Mouse (Mus musculus): Measurements from ENCODE around the gene Spert. TPM values are rescaled to one million over a fixed set of nuclear protein-coding genes. Genes with fewer than 3 reads are reported as not detected.

Spert gene
- total and polyA plus RNA-seq, 2 experiments = not detected

- peak; percentile 5 for DNase-seq (ENCODE audit: extremely low read depth, low read depth, low spot score)
- no peak overlapping the region for H3K4me3 ChIP-seq (ENCODE audit: insufficient read depth, low read depth, low read length)
- 73% methylated on average over 12 of the region's 12 CpGs for WGBS
- H3K9ac ChIP-seq (ENCODE audit: low read depth, low read length) = no peak overlapping the region
- H3K4me1 ChIP-seq (ENCODE audit: control insufficient read depth, insufficient read depth, low read length) = no peaks in the 10 kb centered on the region
- no peaks in the 10 kb centered on the region for H3K36me3 ChIP-seq (ENCODE audit: control insufficient read depth, insufficient read depth, low read length)
- no peak for TF ChIP-seq CTCF (IDR thresholded peaks at IDR 0.05; ENCODE audit: low read depth, low read length)
- TF ChIP-seq POLR2A (IDR thresholded peaks at IDR 0.05; ENCODE audit: extremely low read depth, insufficient read depth, low read length) = no peak
- H3K27ac ChIP-seq (replicated peaks; ENCODE audit: insufficient read depth, low read depth, low read length) = no peak overlapping the region
- no peaks in the 10 kb centered on the region for H3K79me2 ChIP-seq (ENCODE audit: control insufficient read depth, insufficient read depth, low read length)
- no peaks in the 10 kb centered on the region for H3K27me3 ChIP-seq (ENCODE audit: control insufficient read depth, insufficient read depth, low read length)
Observed at GRCm38 (mm10) chr14:75635350-75635749, 42.4 kb upstream of the Spert start.

GRCm38 (mm10) chr14:75628870-75629269 is 36.0 kb upstream of the Spert start:
- Histone ChIP-seq H3K4me3 (ENCODE audit: insufficient read depth, low read depth, low read length) (no peak overlapping the region), H3K36me3 (ENCODE audit: control insufficient read depth, insufficient read depth, low read length) (no peaks in the 10 kb centered on the region), H3K27ac (replicated peaks; ENCODE audit: insufficient read depth, low read depth, low read length) (no peak overlapping the region), H3K4me1 (ENCODE audit: control insufficient read depth, insufficient read depth, low read length) (no peaks in the 10 kb centered on the region), H3K79me2 (ENCODE audit: control insufficient read depth, insufficient read depth, low read length) (no peaks in the 10 kb centered on the region), H3K9ac (ENCODE audit: low read depth, low read length) (no peak overlapping the region), H3K27me3 (ENCODE audit: control insufficient read depth, insufficient read depth, low read length) (no peaks in the 10 kb centered on the region)
- TF ChIP-seq CTCF (IDR thresholded peaks at IDR 0.05; ENCODE audit: low read depth, low read length) = no peak
- TF ChIP-seq POLR2A (IDR thresholded peaks at IDR 0.05; ENCODE audit: extremely low read depth, insufficient read depth, low read length) = no peak
- no peak for DNase-seq (ENCODE audit: extremely low read depth, low read depth, low spot score)
- WGBS = 89% methylated on average over 8 of the region's 8 CpGs

- Histone ChIP-seq H3K27me3 (ENCODE audit: control insufficient read depth, insufficient read depth, low read length) (no peaks in the 10 kb centered on the region), H3K36me3 (ENCODE audit: control insufficient read depth, insufficient read depth, low read length) (no peaks in the 10 kb centered on the region), H3K79me2 (ENCODE audit: control insufficient read depth, insufficient read depth, low read length) (no peaks in the 10 kb centered on the region), H3K4me3 (ENCODE audit: insufficient read depth, low read depth, low read length) (no peak overlapping the region), H3K4me1 (ENCODE audit: control insufficient read depth, insufficient read depth, low read length) (no peaks in the 10 kb centered on the region), H3K27ac (replicated peaks; ENCODE audit: insufficient read depth, low read depth, low read length) (no peak overlapping the region), H3K9ac (ENCODE audit: low read depth, low read length) (no peak overlapping the region)
- no peak for DNase-seq (ENCODE audit: extremely low read depth, low read depth, low spot score)
- 89% methylated on average over 7 of the region's 7 CpGs for WGBS
- TF ChIP-seq POLR2A (IDR thresholded peaks at IDR 0.05; ENCODE audit: extremely low read depth, insufficient read depth, low read length) (no peak), CTCF (IDR thresholded peaks at IDR 0.05; ENCODE audit: low read depth, low read length) (no peak)
Observed at GRCm38 (mm10) chr14:75622984-75623383, 30.1 kb upstream of the Spert start.

DNA sequence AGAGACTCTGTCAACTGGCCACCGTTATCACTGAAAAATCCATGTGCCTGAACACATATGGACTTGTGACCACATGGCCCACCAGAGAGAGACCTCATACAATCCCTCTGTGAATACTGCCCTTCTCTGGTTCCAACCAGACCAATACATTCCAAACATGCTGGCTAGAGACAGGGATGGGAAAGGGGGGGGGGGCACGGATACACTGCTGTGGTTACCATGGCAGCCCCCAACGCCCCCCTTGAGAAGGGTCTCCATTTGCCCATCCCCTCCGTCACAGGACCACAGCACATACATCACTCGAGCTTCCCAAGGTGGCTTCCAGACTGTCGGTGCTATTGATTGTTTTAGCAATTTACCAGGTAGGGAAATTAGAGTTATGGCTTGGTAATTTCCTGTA is 23.5 kb upstream of the Spert start:
- Histone ChIP-seq H3K4me1 (ENCODE audit: control insufficient read depth, insufficient read depth, low read length) (no peaks in the 10 kb centered on the region), H3K9ac (ENCODE audit: low read depth, low read length) (no peak overlapping the region), H3K4me3 (ENCODE audit: insufficient read depth, low read depth, low read length) (no peak overlapping the region), H3K27ac (replicated peaks; ENCODE audit: insufficient read depth, low read depth, low read length) (no peak overlapping the region), H3K36me3 (ENCODE audit: control insufficient read depth, insufficient read depth, low read length) (no peaks in the 10 kb centered on the region), H3K27me3 (ENCODE audit: control insufficient read depth, insufficient read depth, low read length) (no peaks in the 10 kb centered on the region), H3K79me2 (ENCODE audit: control insufficient read depth, insufficient read depth, low read length) (no peaks in the 10 kb centered on the region)
- no peak for DNase-seq (ENCODE audit: extremely low read depth, low read depth, low spot score)
- 78% methylated on average over 6 of the region's 6 CpGs for WGBS
- TF ChIP-seq POLR2A (IDR thresholded peaks at IDR 0.05; ENCODE audit: extremely low read depth, insufficient read depth, low read length) (no peak), CTCF (IDR thresholded peaks at IDR 0.05; ENCODE audit: low read depth, low read length) (no peak)

- Histone ChIP-seq H3K4me3 (ENCODE audit: insufficient read depth, low read depth, low read length) (no peak overlapping the region), H3K27ac (replicated peaks; ENCODE audit: insufficient read depth, low read depth, low read length) (no peak overlapping the region), H3K4me1 (ENCODE audit: control insufficient read depth, insufficient read depth, low read length) (no peaks in the 10 kb centered on the region), H3K36me3 (ENCODE audit: control insufficient read depth, insufficient read depth, low read length) (no peaks in the 10 kb centered on the region), H3K9ac (ENCODE audit: low read depth, low read length) (no peak overlapping the region), H3K27me3 (ENCODE audit: control insufficient read depth, insufficient read depth, low read length) (no peaks in the 10 kb centered on the region), H3K79me2 (ENCODE audit: control insufficient read depth, insufficient read depth, low read length) (no peaks in the 10 kb centered on the region)
- no peak for DNase-seq (ENCODE audit: extremely low read depth, low read depth, low spot score)
- TF ChIP-seq POLR2A (IDR thresholded peaks at IDR 0.05; ENCODE audit: extremely low read depth, insufficient read depth, low read length) (no peak), CTCF (IDR thresholded peaks at IDR 0.05; ENCODE audit: low read depth, low read length) (no peak)
- WGBS = 92% methylated on average over 2 of the region's 2 CpGs
Observed at GRCm38 (mm10) chr14:75609176-75609575, 16.3 kb upstream of the Spert start.

DNA sequence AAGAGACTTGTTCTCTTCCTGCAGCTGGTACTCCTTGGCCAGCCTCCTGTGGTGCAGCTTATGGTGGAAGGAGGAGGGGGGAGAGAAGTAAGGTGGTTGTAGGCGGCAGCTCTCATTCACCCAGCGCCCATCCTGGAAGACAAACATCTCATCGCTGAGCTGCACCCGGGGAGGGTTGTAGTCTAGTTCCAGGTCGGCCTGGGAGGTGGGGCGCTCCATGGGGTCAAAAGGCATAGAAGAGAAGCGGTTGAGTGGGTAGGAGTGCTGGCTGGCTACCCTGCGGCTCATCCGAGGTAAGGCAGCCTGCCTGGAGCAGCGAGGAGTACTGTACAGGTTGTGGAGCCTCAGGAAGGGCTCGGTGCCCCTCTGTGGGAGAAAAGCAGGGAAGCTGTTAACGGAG is 9.0 kb downstream of the Spert start:
- no peak overlapping the region for H3K4me3 ChIP-seq (ENCODE audit: insufficient read depth, low read depth, low read length)
- WGBS = 81% methylated on average over 12 of the region's 12 CpGs

More for the DNA sequence above, 9.0 kb downstream of the Spert start:
- DNase-seq (ENCODE audit: extremely low read depth, low read depth, low spot score) = no peak
- H3K9ac ChIP-seq (ENCODE audit: low read depth, low read length) = no peak overlapping the region
- H3K79me2 ChIP-seq (ENCODE audit: control insufficient read depth, insufficient read depth, low read length) = no peaks in the 10 kb centered on the region
- TF ChIP-seq POLR2A (IDR thresholded peaks at IDR 0.05; ENCODE audit: extremely low read depth, insufficient read depth, low read length) (no peak), CTCF (IDR thresholded peaks at IDR 0.05; ENCODE audit: low read depth, low read length) (no peak)
- no peaks in the 10 kb centered on the region for H3K27me3 ChIP-seq (ENCODE audit: control insufficient read depth, insufficient read depth, low read length)
- H3K4me1 ChIP-seq (ENCODE audit: control insufficient read depth, insufficient read depth, low read length) = no peaks in the 10 kb centered on the region
- H3K27ac ChIP-seq (replicated peaks; ENCODE audit: insufficient read depth, low read depth, low read length) = no peak overlapping the region
- H3K36me3 ChIP-seq (ENCODE audit: control insufficient read depth, insufficient read depth, low read length) = no peaks in the 10 kb centered on the region
